ENCODE assay signal across 29 mouse cellular contexts in genomic region chr2:161102102-161102501, GRCm38 (mm10). TPM values are rescaled to one million over a fixed set of nuclear protein-coding genes. Genes with fewer than 3 reads are reported as not detected.
DNase-seq lines count a peak whose midpoint lies in the region; ATAC-seq and TF ChIP-seq lines count a peak whose summit lies in the region.
"Had no signal": no experiment of that assay in that cellular context is flagged by ENCODE, and none has a peak within 500 bp of the region (broad histone marks: within the 10 kb centered on the region; RNA-seq: fewer than 3 reads in every experiment).

No protein-coding gene starts in this region.

- peaks cover 4% of the 10 kb centered on the region for H3K4me1 ChIP-seq in heart, adult 2 months (ENCODE audit: control insufficient read depth, insufficient read depth, low read length)
- H3K4me1 ChIP-seq in hindbrain, embryonic 10.5 days (replicated peaks): peaks cover 14% of the 10 kb centered on the region

- H3K9ac ChIP-seq in heart, adult 2 months (ENCODE audit: low read depth, low read length): no peak overlapping the region
- H3K9ac ChIP-seq: heart, embryonic 12.5 days; intestine, embryonic 15.5 days; liver, embryonic 14.5 days; lung, embryonic 15.5 days; midbrain, embryonic 15.5 days had no signal

- no peak overlapping the region for H3K27ac ChIP-seq in heart, adult 2 months
- no peak overlapping the region for H3K27ac ChIP-seq in hindbrain, embryonic 10.5 days
- H3K27ac ChIP-seq: intestine, embryonic 15.5 days; liver, embryonic 14.5 days; lung, embryonic 15.5 days; midbrain, embryonic 10.5 days; midbrain, embryonic 15.5 days; stomach, postnatal 0 days had no signal

- no peaks in the 10 kb centered on the region; the same call in 1 of the 2 replicates for H3K36me3 ChIP-seq in heart, adult 2 months (ENCODE audit: control insufficient read depth, insufficient read depth, low read length)
- peaks cover 7% of the 10 kb centered on the region; the same call in 1 of the 2 replicates for H3K36me3 ChIP-seq in hindbrain, embryonic 10.5 days
- H3K36me3 ChIP-seq: heart, embryonic 12.5 days; intestine, embryonic 15.5 days; lung, embryonic 15.5 days; midbrain, embryonic 15.5 days had no signal

- no peak for DNase-seq in heart, adult 2 months
- DNase-seq in heart, adult 9 months (ENCODE audit: low spot score in 2 of 2): no peak
- DNase-seq in 3T3-L1 (ENCODE audit: low read depth, low spot score): peak; percentile 31
- peak; percentile 36 for DNase-seq in Muller cell, postnatal 12 days (ENCODE audit: inconsistent ontology term)
- DNase-seq in adrenal gland, adult 18-20 months (ENCODE audit: low spot score in 2 of 2): no peak
- no peak for DNase-seq in hindbrain, embryonic 10.5 days (ENCODE audit: low spot score)
- DNase-seq: adrenal gland, postnatal 25 days; cerebellum, adult 11-12 months; cerebellum, postnatal 10 days; gastrocnemius, postnatal 14 days; heart, adult 11 months; kidney, adult 2 months; layer of hippocampus, adult 9-11 months; liver; lung, postnatal 4 days; right cerebral cortex, adult 18-20 months; thymus, adult 18-20 months; thymus, postnatal 25 days had no signal

- no peak overlapping the region for H3K4me3 ChIP-seq in heart, adult 2 months
- no peak overlapping the region for H3K4me3 ChIP-seq in hindbrain, embryonic 10.5 days
- H3K4me3 ChIP-seq: heart, embryonic 12.5 days; intestine, embryonic 15.5 days; lung, embryonic 15.5 days; midbrain, embryonic 10.5 days; midbrain, embryonic 15.5 days had no signal

- no peak for TF ChIP-seq EP300 in heart, adult 2 months (IDR thresholded peaks at IDR 0.05; ENCODE audit: insufficient read depth, low read depth, low read length)

- intact Hi-C loops in heart, adult 2 months (cut with DNase I): no loop called here

- H3K79me2 ChIP-seq in heart, adult 2 months (replicated peaks; ENCODE audit: control insufficient read depth, insufficient read depth, low read length): peaks cover 9% of the 10 kb centered on the region

- 61% methylated on average over 3 of the region's 3 CpGs for WGBS in heart, adult 2 months
- 75% methylated on average over 3 of the region's 3 CpGs for WGBS in hindbrain, embryonic 10.5 days

- TF ChIP-seq CTCF in heart, adult 2 months (IDR thresholded peaks at IDR 0.05): peak; percentile 16; the same call in 1 of the 2 replicates

- 0 out of 2 replicates have a peak, but pooled peaks have one; percentile 15 for ATAC-seq in megakaryocyte progenitor cell, adult 5-6 weeks (replicated peaks; ENCODE audit: poor library complexity)
- ATAC-seq: forebrain, embryonic 14.5 days; hindbrain, embryonic 16.5 days; intestine, embryonic 15.5 days; midbrain, embryonic 15.5 days; Patski had no signal

- no peaks in the 10 kb centered on the region for H3K9me3 ChIP-seq in hindbrain, embryonic 10.5 days
- H3K9me3 ChIP-seq: heart, embryonic 12.5 days; intestine, embryonic 15.5 days; lung, embryonic 15.5 days; midbrain, embryonic 10.5 days; midbrain, embryonic 15.5 days had no signal

- TF ChIP-seq POLR2A in heart, adult 2 months (IDR thresholded peaks at IDR 0.05; ENCODE audit: insufficient read depth, low read depth, low read length): no peak

- H3K27me3 ChIP-seq in heart, adult 2 months (ENCODE audit: control insufficient read depth, insufficient read depth, low read length): no peaks in the 10 kb centered on the region
- no peaks in the 10 kb centered on the region for H3K27me3 ChIP-seq in hindbrain, embryonic 10.5 days (ENCODE audit: insufficient read depth, poor library complexity, severe bottlenecking)
- H3K27me3 ChIP-seq: heart, embryonic 12.5 days; intestine, embryonic 15.5 days; lung, embryonic 15.5 days; midbrain, embryonic 15.5 days; Patski had no signal

RNA-seq across cellular contexts. Expression of gene Chd6, which starts 6.8 kb away (rescaled TPM):
- total RNA-seq in heart, adult 2 months (2021): 10 to 100 TPM; 42.9 to 66.8 TPM
- 12.2 and 22.1 TPM in 2 replicates for polyA plus RNA-seq in heart, adult 2 months (2012; rRNA removed)
- 27.3 and 38.9 TPM in 2 replicates for total RNA-seq in megakaryocyte progenitor cell, adult 5-6 weeks (2015)
- 24.5 and 40.9 TPM in 2 replicates for total RNA-seq in megakaryocyte progenitor cell, adult 5-6 weeks (2017)
- 10 to 100 TPM; 20.9 to 26.9 TPM for total RNA-seq in adrenal gland, adult 18-20 months (2021)
- polyA plus RNA-seq in hindbrain, embryonic 10.5 days (2016; fragmentation: Nextera tagmentation; extraction: Ambion mirVana): 25.9 and 29.5 TPM in 2 replicates

Comparison
In these comparisons a context has a peak if more than half of its experiments do, and no peak if none do; other contexts are left out.
1. DNase-seq: peak in 3T3-L1 (single experiment) and Muller cell, postnatal 12 days (single experiment); none in heart, adult 2 months (0 of 2), heart, adult 9 months (0 of 2), adrenal gland, adult 18-20 months (0 of 2) and hindbrain, embryonic 10.5 days (single experiment).